Comparison of ENCODE assay signal across 31 mouse cellular contexts in genomic region chr5:150214081-150214480, GRCm38 (mm10).
DNase-seq lines count a peak whose midpoint lies in the region; ATAC-seq and TF ChIP-seq lines count a peak whose summit lies in the region.
"Had no signal": no experiment of that assay in that cellular context is flagged by ENCODE, and none has a peak within 500 bp of the region (broad histone marks: within the 10 kb centered on the region; RNA-seq: fewer than 3 reads in every experiment).

No protein-coding gene starts in this region.

- H3K36me3 ChIP-seq in heart, postnatal 0 days (replicated peaks; ENCODE audit: control insufficient read depth, insufficient read depth, low read length): no peaks in the 10 kb centered on the region
- no peaks in the 10 kb centered on the region for H3K36me3 ChIP-seq in heart, embryonic 10.5 days
- no peaks in the 10 kb centered on the region for H3K36me3 ChIP-seq in stomach, embryonic 16.5 days (ENCODE audit: control insufficient read depth, insufficient read depth, low read length)
- H3K36me3 ChIP-seq: embryonic facial prominence, embryonic 13.5 days; forebrain, embryonic 12.5 days; G1E; intestine, embryonic 15.5 days; liver, embryonic 12.5 days; midbrain, embryonic 12.5 days; neural tube, embryonic 12.5 days had no signal

- no peak for TF ChIP-seq CTCF in gastrocnemius, adult 2 months (IDR thresholded peaks at IDR 0.05)
- no peak for TF ChIP-seq CTCF in heart, postnatal 0 days (IDR thresholded peaks at IDR 0.05; ENCODE audit: low read depth)

- H3K9ac ChIP-seq in heart, postnatal 0 days (replicated peaks; ENCODE audit: low read depth, low read length): no peak overlapping the region
- H3K9ac ChIP-seq in stomach, embryonic 16.5 days (ENCODE audit: low read length): no peak overlapping the region
- H3K9ac ChIP-seq: embryonic facial prominence, embryonic 13.5 days; forebrain, embryonic 12.5 days; forebrain, postnatal 0 days; intestine, embryonic 15.5 days; liver, embryonic 12.5 days; liver, postnatal 0 days; midbrain, embryonic 12.5 days; neural tube, embryonic 12.5 days had no signal

- ATAC-seq in heart, postnatal 0 days (ENCODE audit: insufficient read depth, low read depth): no peak
- ATAC-seq in stomach, embryonic 16.5 days (ENCODE audit: insufficient read depth, low FRiP score): 0 out of 2 replicates have a peak, but pooled peaks have one; percentile 44
- ATAC-seq: forebrain, postnatal 0 days; hindbrain, postnatal 0 days; intestine, embryonic 15.5 days; liver, embryonic 12.5 days; liver, postnatal 0 days had no signal

- TF ChIP-seq EP300 in heart, postnatal 0 days (IDR thresholded peaks at IDR 0.05; ENCODE audit: low read depth): no peak

- DNase-seq in gastrocnemius, adult 2 months: no peak
- DNase-seq in gastrocnemius, adult 18-20 months (ENCODE audit: low spot score): no peak
- DNase-seq in heart, postnatal 0 days (ENCODE audit: low spot score): no peak
- no peak for DNase-seq in heart, embryonic 10.5 days (ENCODE audit: low spot score)
- DNase-seq in layer of hippocampus, adult 9-11 months: no peak
- DNase-seq: adrenal gland, adult 8-10 months; cerebellum, adult 9-10 months; cerebellum, postnatal 36 days; embryo, embryonic 11 days; forebrain, postnatal 0 days; gastrocnemius, postnatal 14 days; kidney, adult 2 months; kidney, postnatal 4 days; layer of hippocampus, postnatal 36 days; left cerebral cortex, postnatal 4 days; liver, postnatal 0 days; lung, postnatal 4 days; right cerebral cortex, adult 18-20 months had no signal

- intact Hi-C loops in gastrocnemius, adult 2 months (cut with DNase I): no loop called here

- peak overlapping the region; percentile 71 for H3K27ac ChIP-seq in gastrocnemius, adult 2 months
- 0 out of 2 replicates have a peak overlapping the region, but pooled peaks have one; percentile 43 for H3K27ac ChIP-seq in heart, postnatal 0 days (ENCODE audit: low read depth)
- no peak overlapping the region for H3K27ac ChIP-seq in heart, embryonic 10.5 days
- H3K27ac ChIP-seq in brown adipose tissue, adult 24 weeks (replicated peaks; ENCODE audit: low read depth, low read length): peak overlapping the region; percentile 86
- peak overlapping the region; percentile 67; the same call in 1 of the 2 replicates for H3K27ac ChIP-seq in stomach, embryonic 16.5 days (ENCODE audit: low read length)
- H3K27ac ChIP-seq: embryonic facial prominence, embryonic 13.5 days; forebrain, embryonic 12.5 days; hindbrain, postnatal 0 days; intestine, embryonic 15.5 days; liver, embryonic 12.5 days; midbrain, embryonic 12.5 days; neural tube, embryonic 12.5 days had no signal

- peak overlapping the region; percentile 36 for H3K4me3 ChIP-seq in gastrocnemius, adult 2 months
- no peak overlapping the region for H3K4me3 ChIP-seq in heart, postnatal 0 days (ENCODE audit: low read depth, low read length)
- no peak overlapping the region for H3K4me3 ChIP-seq in heart, embryonic 10.5 days
- H3K4me3 ChIP-seq in brown adipose tissue, adult 24 weeks (ENCODE audit: insufficient read depth, low read depth, low read length): no peak overlapping the region; the same call in 1 of the 2 replicates
- H3K4me3 ChIP-seq in stomach, embryonic 16.5 days (replicated peaks; ENCODE audit: low read length): no peak overlapping the region
- H3K4me3 ChIP-seq: embryonic facial prominence, embryonic 13.5 days; erythroblast, embryonic 14.5 days; forebrain, embryonic 12.5 days; intestine, embryonic 15.5 days; liver, embryonic 12.5 days; megakaryocyte, embryonic 14.5 days; midbrain, embryonic 12.5 days; myocyte; neural tube, embryonic 12.5 days had no signal

- H3K27me3 ChIP-seq in heart, postnatal 0 days (ENCODE audit: control insufficient read depth, insufficient read depth, low read length): no peaks in the 10 kb centered on the region
- no peaks in the 10 kb centered on the region for H3K27me3 ChIP-seq in heart, embryonic 10.5 days (ENCODE audit: insufficient read depth, poor library complexity, severe bottlenecking)
- H3K27me3 ChIP-seq in stomach, embryonic 16.5 days (ENCODE audit: control insufficient read depth, insufficient read depth, low read length): no peaks in the 10 kb centered on the region
- H3K27me3 ChIP-seq: forebrain, embryonic 12.5 days; intestine, embryonic 15.5 days; liver, embryonic 12.5 days; megakaryocyte, embryonic 14.5 days; midbrain, embryonic 12.5 days; neural tube, embryonic 12.5 days had no signal

- H3K4me1 ChIP-seq in heart, postnatal 0 days (ENCODE audit: control insufficient read depth, insufficient read depth): no peaks in the 10 kb centered on the region; the same call in 1 of the 2 replicates
- H3K4me1 ChIP-seq in heart, embryonic 10.5 days: no peaks in the 10 kb centered on the region
- peaks cover 4% of the 10 kb centered on the region; the same call in 1 of the 2 replicates for H3K4me1 ChIP-seq in brown adipose tissue, adult 24 weeks (ENCODE audit: control insufficient read depth, insufficient read depth, insufficient read length, low read length)
- H3K4me1 ChIP-seq in stomach, embryonic 16.5 days (ENCODE audit: control insufficient read depth, insufficient read depth, low read length): peaks cover 15% of the 10 kb centered on the region
- H3K4me1 ChIP-seq: embryonic facial prominence, embryonic 13.5 days; forebrain, embryonic 12.5 days; intestine, embryonic 15.5 days; liver, embryonic 12.5 days; midbrain, embryonic 12.5 days; neural tube, embryonic 12.5 days had no signal

- H3K4me2 ChIP-seq in heart, postnatal 0 days (ENCODE audit: low read depth, low read length): no peak overlapping the region
- peak overlapping the region; percentile 26 for H3K4me2 ChIP-seq in stomach, embryonic 16.5 days (ENCODE audit: low read depth, low read length)
- H3K4me2 ChIP-seq: embryonic facial prominence, embryonic 13.5 days; forebrain, embryonic 12.5 days; intestine, embryonic 15.5 days; liver, embryonic 12.5 days; midbrain, embryonic 12.5 days; neural tube, embryonic 12.5 days had no signal

- H3K9me3 ChIP-seq in heart, postnatal 0 days (replicated peaks; ENCODE audit: control insufficient read depth, low read length): no peaks in the 10 kb centered on the region
- no peaks in the 10 kb centered on the region for H3K9me3 ChIP-seq in heart, embryonic 10.5 days
- H3K9me3 ChIP-seq in stomach, embryonic 16.5 days (replicated peaks; ENCODE audit: control insufficient read depth, low read length): no peaks in the 10 kb centered on the region
- H3K9me3 ChIP-seq: forebrain, embryonic 12.5 days; intestine, embryonic 15.5 days; liver, embryonic 12.5 days; neural tube, embryonic 12.5 days had no signal

- WGBS in heart, postnatal 0 days: 85% methylated on average over 6 of the region's 6 CpGs
- 89% methylated on average over 6 of the region's 6 CpGs for WGBS in heart, embryonic 10.5 days
- 54% methylated on average over 6 of the region's 6 CpGs for WGBS in stomach, embryonic 16.5 days
